Mouse (Mus musculus) midbrain, embryonic 15.5 days (tissue): ENCODE measurements around the gene Lyrm2. TPM values are rescaled to one million over a fixed set of nuclear protein-coding genes. Genes with fewer than 3 reads are reported as not detected.

ENCODE experiments used
- ATAC-seq: fragments of 200-750 bp; cut with Nextera tagmentation; replicated peaks from 2 replicates; pipeline ENCODE4 v1.8.0; 2017; ENCODE audit warnings: moderate TSS enrichment
- H3K27ac ChIP-seq: fragments of 300-500 bp; sonication (generic); 2 replicates; pipeline ENCODE4 v1.5.1; 2015; ENCODE audit warnings: mild to moderate bottlenecking, inconsistent platforms
- H3K27me3 ChIP-seq: fragments of 300-500 bp; sonication (generic); replicated peaks from 2 replicates; pipeline ENCODE4 v1.6.1; 2015; ENCODE audit warnings: inconsistent platforms
- H3K36me3 ChIP-seq: fragments of 300-500 bp; sonication (generic); replicated peaks from 2 replicates; pipeline ENCODE4 v1.6.1; 2015; ENCODE audit warnings: inconsistent platforms
- H3K4me1 ChIP-seq: fragments of 300-500 bp; sonication (generic); 2 replicates; pipeline ENCODE4 v1.6.1; 2015; ENCODE audit warnings: inconsistent platforms
- H3K4me2 ChIP-seq: fragments of 300-500 bp; sonication (generic); 2 replicates; pipeline ENCODE4 v1.6.1; 2015; ENCODE audit warnings: inconsistent platforms, mild to moderate bottlenecking, moderate library complexity
- H3K4me3 ChIP-seq: fragments of 300-500 bp; sonication (generic); 2 replicates; pipeline ENCODE4 v1.5.1; 2015; ENCODE audit warnings: mild to moderate bottlenecking, inconsistent platforms
- H3K9ac ChIP-seq: fragments of 300-500 bp; sonication (generic); 2 replicates; pipeline ENCODE4 v1.6.1; 2015; ENCODE audit warnings: mild to moderate bottlenecking, inconsistent platforms
- H3K9me3 ChIP-seq: fragments of 300-500 bp; sonication (generic); 2 replicates; pipeline ENCODE4 v1.6.1; 2016; ENCODE audit warnings: inconsistent platforms
- WGBS: fragments of 180-500 bp; shearing (Covaris S2); methylation state at CpG from one replicate; pipeline ENCODE4 v1.1.7; 2015; ENCODE audit warnings: mixed read lengths; 5-methylcytosine and 5-hydroxymethylcytosine counted together
- polyA plus RNA-seq: library from polyadenylated mRNA; unstranded; fragments of >200 nt; fragmentation: Nextera tagmentation; extraction: Ambion mirVana; gene quantifications from 2 replicates; pipeline ENCODE4 v1.2.1, GENCODE M21; 2015

The Lyrm2 gene
- 115 and 124 TPM in 2 replicates for polyA plus RNA-seq

DNA sequence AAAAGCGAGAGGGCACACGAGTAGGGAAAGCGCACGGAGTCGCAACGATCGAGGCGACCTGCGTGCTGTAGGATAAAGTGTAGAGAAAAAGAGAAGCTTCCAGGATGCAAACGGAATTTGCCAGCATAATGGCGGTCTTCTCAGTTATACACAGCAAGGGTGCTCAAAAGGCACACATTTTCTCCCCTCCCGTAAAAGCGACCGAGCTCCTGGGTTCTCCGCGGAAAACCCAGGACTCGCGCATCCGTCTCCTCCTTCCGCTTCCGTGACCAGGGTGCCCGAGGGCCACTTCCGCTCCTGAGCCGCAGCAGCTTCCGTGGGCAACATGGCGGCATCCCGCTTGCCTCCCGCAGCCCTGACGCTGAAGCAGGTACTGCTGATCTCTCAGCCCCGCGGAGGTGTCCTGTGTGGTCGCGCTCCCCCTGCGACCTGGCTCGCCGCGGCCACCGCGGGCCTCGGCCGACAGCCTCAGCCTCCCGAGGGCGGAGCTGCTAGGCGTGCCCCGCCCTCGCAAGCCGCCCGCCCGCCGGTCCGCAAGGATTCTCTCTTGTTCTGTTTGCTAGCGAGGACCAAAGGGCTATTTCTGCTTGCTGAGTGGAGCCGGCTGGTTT, at the start of gene Lyrm2:
TSS of gene Lyrm2 (plus strand) at position 288 of the 611 bp plus-strand sequence.
- H3K4me2 ChIP-seq, result peak within 1 kb of the TSS; percentile 52
- peak within 1 kb of the TSS; percentile 99 for H3K9ac ChIP-seq
- H3K27me3 ChIP-seq, result no peaks in the 10 kb centered on the region
- H3K4me3 ChIP-seq, result peak within 1 kb of the TSS; percentile 93
- peak; percentile 96 for ATAC-seq
- WGBS, result under 1% methylated on average over 53 of the region's 53 CpGs
- H3K4me1 ChIP-seq, result peaks cover 11% of the 10 kb centered on the region
- H3K36me3 ChIP-seq, result no peaks in the 10 kb centered on the region
- peak within 1 kb of the TSS; percentile 100 for H3K27ac ChIP-seq
- H3K9me3 ChIP-seq, result no peaks in the 10 kb centered on the region

DNA sequence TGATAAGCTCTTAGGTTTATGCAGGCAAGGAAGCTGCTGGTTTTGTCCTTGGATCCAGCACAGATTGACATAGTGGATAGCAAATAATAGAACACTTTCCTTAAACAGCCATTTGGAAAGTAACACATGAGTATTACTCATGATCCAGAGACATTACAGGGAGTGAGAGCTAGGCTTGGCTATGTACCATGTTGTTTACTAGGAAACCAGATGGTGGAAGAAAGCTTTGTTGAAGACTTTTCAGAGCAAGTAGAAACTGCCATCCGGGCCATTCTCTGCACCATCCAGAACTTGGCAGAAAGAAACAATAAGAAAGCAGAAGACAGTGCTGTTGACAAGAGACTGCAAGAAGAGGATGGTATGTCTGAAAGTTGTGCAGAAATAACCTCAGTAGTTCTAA, 49.3 kb upstream of the Lyrm2 start:
- H3K9ac ChIP-seq, result no peak overlapping the region
- H3K4me2 ChIP-seq, result no peak overlapping the region
- peaks cover 48% of the 10 kb centered on the region for H3K36me3 ChIP-seq
- H3K27ac ChIP-seq, result no peak overlapping the region
- no peaks in the 10 kb centered on the region for H3K4me1 ChIP-seq
- no peak for ATAC-seq
- 94% methylated on average over 1 of the region's 1 CpGs for WGBS
- no peaks in the 10 kb centered on the region for H3K9me3 ChIP-seq
- no peak overlapping the region for H3K4me3 ChIP-seq
- H3K27me3 ChIP-seq, result no peaks in the 10 kb centered on the region

GRCm38 (mm10) chr4:32757430-32757829, 42.6 kb upstream of the Lyrm2 start:
- H3K9ac ChIP-seq, result no peak overlapping the region
- no peak overlapping the region for H3K4me3 ChIP-seq
- WGBS, result 94% methylated on average over 2 of the region's 2 CpGs
- H3K4me1 ChIP-seq, result no peaks in the 10 kb centered on the region
- H3K27me3 ChIP-seq, result no peaks in the 10 kb centered on the region
- ATAC-seq, result no peak
- no peak overlapping the region for H3K4me2 ChIP-seq
- peaks cover 48% of the 10 kb centered on the region for H3K36me3 ChIP-seq
- H3K9me3 ChIP-seq, result no peaks in the 10 kb centered on the region
- no peak overlapping the region for H3K27ac ChIP-seq

DNA sequence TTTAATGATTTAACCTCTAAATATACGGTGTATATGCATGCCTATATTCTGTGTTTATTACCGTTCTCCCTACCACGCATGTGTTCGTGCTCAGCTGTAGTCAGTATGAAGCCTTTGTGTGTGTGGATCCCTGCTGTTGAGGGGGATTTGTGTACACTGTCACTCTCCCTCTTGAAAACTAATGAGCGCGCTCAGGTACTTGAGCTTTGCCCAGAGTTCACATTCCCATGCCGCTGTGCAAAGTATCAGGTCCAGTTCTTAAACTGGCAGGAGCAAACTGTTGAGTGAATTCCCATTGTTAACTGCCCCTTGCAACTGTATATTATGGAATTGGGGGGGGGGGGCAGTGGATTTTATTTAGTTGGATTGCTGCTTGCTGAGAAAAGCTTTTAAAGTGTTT, 32.6 kb upstream of the Lyrm2 start:
- no peak for ATAC-seq
- no peaks in the 10 kb centered on the region for H3K9me3 ChIP-seq
- no peak overlapping the region for H3K4me2 ChIP-seq
- H3K9ac ChIP-seq, result no peak overlapping the region
- H3K27ac ChIP-seq, result no peak overlapping the region
- 67% methylated on average over 7 of the region's 7 CpGs for WGBS
- no peaks in the 10 kb centered on the region for H3K4me1 ChIP-seq
- no peaks in the 10 kb centered on the region for H3K27me3 ChIP-seq
- H3K4me3 ChIP-seq, result no peak overlapping the region
- H3K36me3 ChIP-seq, result peaks cover 33% of the 10 kb centered on the region

- Histone ChIP-seq H3K36me3 (peaks cover 31% of the 10 kb centered on the region), H3K27ac (no peak overlapping the region), H3K4me3 (no peak overlapping the region), H3K9me3 (no peaks in the 10 kb centered on the region), H3K27me3 (no peaks in the 10 kb centered on the region), H3K4me1 (no peaks in the 10 kb centered on the region), H3K4me2 (no peak overlapping the region), H3K9ac (no peak overlapping the region)
- no peak for ATAC-seq
- 92% methylated on average over 10 of the region's 10 CpGs for WGBS
Observed at GRCm38 (mm10) chr4:32768046-32768445, 32.0 kb upstream of the Lyrm2 start.

DNA sequence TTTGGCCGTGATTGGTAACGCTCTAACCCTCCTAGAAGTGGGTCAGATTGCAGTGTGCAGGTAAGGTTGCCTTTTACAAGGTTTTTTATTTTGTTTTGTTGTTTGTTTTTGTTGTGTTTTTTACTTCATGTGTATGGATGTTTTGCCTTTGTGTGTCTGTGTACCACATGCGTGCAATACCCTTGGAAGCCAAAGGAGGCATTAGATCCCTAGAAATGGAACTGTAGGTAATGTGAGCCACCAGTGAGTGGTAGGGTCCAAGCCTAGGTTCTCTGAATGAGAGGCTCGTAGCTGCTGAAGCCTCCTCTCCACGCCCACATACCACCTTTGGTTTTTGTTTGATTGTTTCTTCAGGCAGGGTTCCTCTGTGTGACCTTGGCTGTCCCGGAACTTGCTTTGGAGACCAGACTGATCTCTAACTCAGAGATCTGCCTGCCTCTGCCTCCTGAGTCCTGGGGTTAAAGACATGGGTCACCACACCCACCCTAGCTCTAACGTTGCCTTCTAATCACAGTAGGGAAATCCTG, 29.7 kb upstream of the Lyrm2 start:
- Histone ChIP-seq H3K9ac (no peak overlapping the region), H3K9me3 (no peaks in the 10 kb centered on the region), H3K4me1 (no peaks in the 10 kb centered on the region), H3K36me3 (peaks cover 42% of the 10 kb centered on the region), H3K27ac (no peak overlapping the region), H3K4me2 (no peak overlapping the region), H3K4me3 (no peak overlapping the region), H3K27me3 (no peaks in the 10 kb centered on the region)
- WGBS, result 96% methylated on average over 7 of the region's 7 CpGs
- no peak for ATAC-seq

DNA sequence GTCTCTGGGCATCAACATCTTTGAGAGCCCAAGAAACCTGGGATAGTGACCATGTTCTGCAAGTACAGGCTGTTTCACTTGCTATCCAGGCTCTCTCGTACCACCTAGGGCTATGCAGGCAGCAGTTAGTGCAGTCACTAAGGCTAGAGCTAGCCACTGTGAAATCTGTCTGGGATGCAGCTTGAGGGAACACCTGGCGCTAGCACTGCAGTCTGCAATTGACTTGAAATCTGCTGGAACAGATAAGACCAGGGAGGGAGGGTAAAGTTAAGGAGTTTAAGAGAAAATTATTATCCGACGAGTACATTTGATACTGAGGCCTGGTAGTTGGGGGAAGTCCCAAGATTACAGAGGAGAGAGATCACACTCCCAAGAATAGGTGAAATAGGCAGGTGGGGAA, 20.1 kb upstream of the Lyrm2 start:
- WGBS, result 94% methylated on average over 4 of the region's 4 CpGs
- Histone ChIP-seq H3K9me3 (no peaks in the 10 kb centered on the region), H3K4me1 (no peaks in the 10 kb centered on the region), H3K4me2 (no peak overlapping the region), H3K9ac (no peak overlapping the region), H3K36me3 (no peaks in the 10 kb centered on the region; the same call in 1 of the 2 replicates), H3K27ac (no peak overlapping the region), H3K27me3 (no peaks in the 10 kb centered on the region), H3K4me3 (no peak overlapping the region)
- no peak for ATAC-seq

DNA sequence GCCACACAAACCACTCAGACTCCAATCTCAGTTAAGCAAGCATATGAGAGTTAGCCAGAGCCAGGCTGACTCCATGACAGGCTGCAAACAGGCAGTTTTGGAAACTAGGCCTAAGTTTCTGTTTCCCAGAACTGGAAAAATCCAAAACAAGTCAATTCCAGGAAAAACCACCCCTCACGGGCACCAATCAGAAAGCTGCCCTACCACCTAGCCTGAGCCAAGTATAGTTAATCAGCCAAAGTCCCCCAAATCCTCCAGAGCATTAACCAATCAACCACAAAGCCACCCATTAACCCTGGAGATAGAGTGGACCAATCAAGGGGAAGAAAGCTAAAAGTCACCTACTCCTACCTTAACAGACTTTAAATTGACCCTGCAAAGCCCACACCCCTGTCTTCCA, 12.9 kb upstream of the Lyrm2 start:
- H3K27ac ChIP-seq, result no peak overlapping the region
- no peak overlapping the region for H3K4me2 ChIP-seq
- H3K4me3 ChIP-seq, result no peak overlapping the region
- no peaks in the 10 kb centered on the region for H3K9me3 ChIP-seq
- WGBS, result 97% methylated on average over 1 of the region's 1 CpGs
- H3K9ac ChIP-seq, result no peak overlapping the region
- H3K4me1 ChIP-seq, result no peaks in the 10 kb centered on the region
- no peak for ATAC-seq
- no peaks in the 10 kb centered on the region for H3K27me3 ChIP-seq
- H3K36me3 ChIP-seq, result no peaks in the 10 kb centered on the region

DNA sequence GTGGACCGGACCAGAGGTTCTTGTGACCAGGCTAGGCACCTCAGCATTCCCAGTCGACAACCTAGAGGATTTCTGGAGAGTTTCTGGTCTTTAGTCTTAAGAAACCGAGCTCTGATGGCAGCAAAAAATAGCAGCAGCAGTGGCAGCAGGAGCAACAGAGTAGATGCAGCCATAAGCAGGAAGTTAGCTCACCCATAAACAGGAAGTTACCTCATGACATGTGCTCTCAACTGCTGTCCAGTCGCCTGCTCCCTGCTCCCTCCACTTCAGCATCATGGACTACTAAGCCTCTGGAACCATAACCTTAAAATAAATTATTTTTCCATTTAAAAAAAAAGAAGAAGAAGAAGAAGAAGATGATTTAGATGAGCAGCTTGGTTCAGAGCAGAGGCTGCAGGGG, 11.0 kb upstream of the Lyrm2 start:
- H3K4me2 ChIP-seq, result no peak overlapping the region
- H3K9ac ChIP-seq, result no peak overlapping the region
- no peaks in the 10 kb centered on the region for H3K27me3 ChIP-seq
- H3K4me3 ChIP-seq, result no peak overlapping the region
- no peaks in the 10 kb centered on the region for H3K9me3 ChIP-seq
- no peak overlapping the region for H3K27ac ChIP-seq
- H3K4me1 ChIP-seq, result no peaks in the 10 kb centered on the region
- ATAC-seq, result no peak
- WGBS, result 85% methylated on average over 4 of the region's 4 CpGs
- no peaks in the 10 kb centered on the region for H3K36me3 ChIP-seq

DNA sequence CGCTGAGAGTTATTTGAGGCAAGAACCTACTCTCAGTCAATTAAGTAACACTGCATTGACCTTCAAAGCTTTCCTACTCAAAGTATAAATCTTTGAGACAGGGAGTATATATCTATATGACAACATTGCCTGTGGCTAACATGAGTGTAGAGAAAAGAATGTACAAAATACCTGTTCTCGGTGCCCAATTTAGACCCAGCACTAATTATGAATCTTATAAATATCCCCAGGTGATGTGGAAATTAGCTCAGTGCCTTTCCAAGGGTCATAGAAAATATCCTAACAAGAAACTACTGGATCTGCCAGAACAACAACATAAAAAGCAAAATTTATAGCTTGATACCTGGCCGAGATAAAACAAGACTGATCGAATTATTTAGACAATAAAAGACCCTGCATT, 1.1 kb upstream of the Lyrm2 start:
- 96% methylated on average over 4 of the region's 4 CpGs for WGBS
- Histone ChIP-seq H3K4me2 (no peak overlapping the region), H3K36me3 (no peaks in the 10 kb centered on the region), H3K4me3 (no peak overlapping the region), H3K27me3 (no peaks in the 10 kb centered on the region), H3K27ac (no peak overlapping the region), H3K9ac (no peak overlapping the region), H3K9me3 (no peaks in the 10 kb centered on the region), H3K4me1 (peaks cover 11% of the 10 kb centered on the region)
- no peak for ATAC-seq

DNA sequence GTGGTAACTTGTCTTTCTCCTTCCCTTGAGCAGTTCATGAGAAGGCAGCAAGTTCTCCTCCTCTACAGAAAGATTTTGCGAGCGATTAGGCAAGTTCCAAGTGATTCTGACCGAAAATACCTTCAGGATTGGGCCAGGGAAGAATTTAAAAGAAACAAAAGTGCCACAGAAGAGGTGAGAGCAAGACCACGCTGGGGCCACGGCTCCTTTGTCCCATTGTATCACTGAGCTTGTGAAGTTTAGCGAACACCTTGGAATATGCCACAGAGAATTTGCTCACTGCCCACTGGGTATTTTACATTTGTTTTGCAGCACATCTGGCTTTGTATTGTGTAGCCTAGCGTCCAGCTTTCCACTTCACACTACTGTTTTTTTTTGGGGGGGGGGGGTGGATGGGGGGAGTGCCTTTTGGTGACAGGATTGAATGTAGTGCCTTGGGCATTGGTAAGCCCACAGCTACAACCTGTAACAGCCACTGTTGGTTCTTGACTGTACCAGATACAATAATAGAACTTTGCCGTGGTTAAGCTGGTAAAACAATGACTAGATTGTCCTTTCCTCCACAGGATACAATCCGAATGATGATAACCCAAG, 621 bp downstream of the Lyrm2 start:
- Histone ChIP-seq H3K9me3 (no peaks in the 10 kb centered on the region), H3K4me3 (peak overlapping the region; percentile 93), H3K4me2 (peak overlapping the region; percentile 52), H3K36me3 (0 out of 2 replicates have a peak, but pooled peaks cover 3% of the 10 kb centered on the region), H3K9ac (peak overlapping the region; percentile 99), H3K27me3 (no peaks in the 10 kb centered on the region), H3K27ac (peak overlapping the region; percentile 100), H3K4me1 (peaks cover 11% of the 10 kb centered on the region)
- peak; percentile 61 for ATAC-seq
- WGBS, result 8% methylated on average over 9 of the region's 9 CpGs

GRCm38 (mm10) chr4:32817478-32817877, 17.4 kb downstream of the Lyrm2 start:
- Histone ChIP-seq H3K4me2 (no peak overlapping the region), H3K9ac (no peak overlapping the region), H3K9me3 (no peaks in the 10 kb centered on the region), H3K27ac (no peak overlapping the region), H3K4me3 (no peak overlapping the region), H3K4me1 (no peaks in the 10 kb centered on the region), H3K36me3 (0 out of 2 replicates have a peak, but pooled peaks cover 5% of the 10 kb centered on the region), H3K27me3 (no peaks in the 10 kb centered on the region)
- WGBS, result 70% methylated on average over 5 of the region's 5 CpGs
- ATAC-seq, result no peak

GRCm38 (mm10) chr4:32820676-32821075, 20.6 kb downstream of the Lyrm2 start:
- ATAC-seq, result no peak
- H3K4me3 ChIP-seq, result no peak overlapping the region
- no peaks in the 10 kb centered on the region for H3K27me3 ChIP-seq
- H3K36me3 ChIP-seq, result 0 out of 2 replicates have a peak, but pooled peaks cover 5% of the 10 kb centered on the region
- H3K9ac ChIP-seq, result no peak overlapping the region
- H3K9me3 ChIP-seq, result no peaks in the 10 kb centered on the region
- H3K4me2 ChIP-seq, result no peak overlapping the region
- H3K27ac ChIP-seq, result no peak overlapping the region
- H3K4me1 ChIP-seq, result no peaks in the 10 kb centered on the region
- 94% methylated on average over 3 of the region's 3 CpGs for WGBS
